17 mouse cellular contexts compared by ENCODE assay signal in genomic region chr5:140345244-140345643, GRCm38 (mm10).
"Had no signal": no experiment of that assay in that cellular context is flagged by ENCODE, and none has a peak within 500 bp of the region (broad histone marks: within the 10 kb centered on the region; RNA-seq: fewer than 3 reads in every experiment).

No protein-coding gene starts in this region.

- H3K27ac ChIP-seq: liver, embryonic 15.5 days; lung, embryonic 15.5 days; macrophage; midbrain, embryonic 13.5 days; midbrain, embryonic 15.5 days; neural tube, embryonic 12.5 days; stomach, embryonic 15.5 days; stomach, postnatal 0 days had no signal

- H3K4me3 ChIP-seq: liver, embryonic 15.5 days; lung, embryonic 15.5 days; megakaryocyte, embryonic 14.5 days; midbrain, embryonic 13.5 days; midbrain, embryonic 15.5 days; neural tube, embryonic 12.5 days; stomach, embryonic 15.5 days had no signal

- ATAC-seq: liver, postnatal 0 days; lung, postnatal 0 days; midbrain, embryonic 13.5 days; midbrain, embryonic 15.5 days had no signal

- H3K9me3 ChIP-seq: liver, embryonic 15.5 days; lung, embryonic 15.5 days; megakaryocyte, embryonic 14.5 days; midbrain, embryonic 13.5 days; midbrain, embryonic 15.5 days; neural tube, embryonic 12.5 days; stomach, embryonic 15.5 days had no signal

- H3K9ac ChIP-seq: liver, embryonic 15.5 days; liver, postnatal 0 days; lung, embryonic 15.5 days; midbrain, embryonic 15.5 days; neural tube, embryonic 12.5 days; stomach, embryonic 15.5 days had no signal

- H3K4me2 ChIP-seq: liver, embryonic 15.5 days; lung, embryonic 15.5 days; midbrain, embryonic 11.5 days; midbrain, embryonic 13.5 days; midbrain, embryonic 15.5 days; neural tube, embryonic 12.5 days; stomach, embryonic 15.5 days had no signal

- H3K4me1 ChIP-seq: lung, embryonic 15.5 days; midbrain, embryonic 13.5 days; midbrain, embryonic 15.5 days; neural tube, embryonic 12.5 days; stomach, embryonic 15.5 days had no signal

- H3K36me3 ChIP-seq: midbrain, embryonic 15.5 days had no signal

- DNase-seq: liver, postnatal 0 days; lung, adult 2 months; lung, postnatal 14 days; lung, postnatal 36 days; right cerebral cortex, postnatal 14 days; thymus, postnatal 36 days had no signal

- H3K27me3 ChIP-seq: liver, embryonic 15.5 days; lung, embryonic 15.5 days; midbrain, embryonic 13.5 days; midbrain, embryonic 15.5 days; neural tube, embryonic 12.5 days; stomach, embryonic 15.5 days had no signal
